Mouse (Mus musculus) limb, embryonic 13.5 days (tissue): ENCODE measurements around the gene Gm3448. TPM values are rescaled to one million over a fixed set of nuclear protein-coding genes. Genes with fewer than 3 reads are reported as not detected.
"Not testable (repeated sequence)": the region's sequence is repeated elsewhere in the genome, so short reads cannot be mapped to it uniquely, and the experiment has no call there.

ENCODE experiments used
- ATAC-seq: fragments of 200-750 bp; cut with Nextera tagmentation; 2 replicates; pipeline ENCODE4 v1.8.0; 2017; ENCODE audit warnings: low read depth, moderate number of reproducible peaks, moderate TSS enrichment; ENCODE audit not compliant: low FRiP score
- H3K27ac ChIP-seq: fragments of 300-500 bp; sonication (generic); 2 replicates; pipeline ENCODE4 v1.5.1; 2015; ENCODE audit warnings: inconsistent platforms, mild to moderate bottlenecking, moderate library complexity
- H3K27me3 ChIP-seq: fragments of 300-500 bp; sonication (generic); 2 replicates; pipeline ENCODE4 v1.6.1; 2015; ENCODE audit warnings: mild to moderate bottlenecking, inconsistent platforms
- H3K36me3 ChIP-seq: fragments of 300-500 bp; sonication (generic); 2 replicates; pipeline ENCODE4 v1.6.1; 2015; ENCODE audit warnings: inconsistent platforms, mild to moderate bottlenecking, moderate library complexity
- H3K4me1 ChIP-seq: fragments of 300-500 bp; sonication (generic); 2 replicates; pipeline ENCODE4 v1.6.1; 2015; ENCODE audit warnings: inconsistent platforms
- H3K4me2 ChIP-seq: fragments of 300-500 bp; sonication (generic); replicated peaks from 2 replicates; pipeline ENCODE4 v1.6.1; 2015; ENCODE audit warnings: inconsistent platforms, mild to moderate bottlenecking, moderate library complexity
- H3K4me3 ChIP-seq: fragments of 300-500 bp; sonication (generic); 2 replicates; pipeline ENCODE4 v1.5.1; 2015; ENCODE audit warnings: moderate library complexity, mild to moderate bottlenecking, inconsistent platforms
- H3K9ac ChIP-seq: fragments of 300-500 bp; sonication (generic); 2 replicates; pipeline ENCODE4 v1.6.1; 2015; ENCODE audit warnings: mild to moderate bottlenecking, inconsistent platforms
- H3K9me3 ChIP-seq: fragments of 300-500 bp; sonication (generic); 2 replicates; pipeline ENCODE4 v1.6.1; 2016; ENCODE audit warnings: inconsistent platforms
- WGBS: fragments of 180-500 bp; shearing (Covaris S2); methylation state at CpG from one replicate; pipeline ENCODE4 v1.1.7; 2015; 5-methylcytosine and 5-hydroxymethylcytosine counted together
- polyA plus RNA-seq: library from polyadenylated mRNA; unstranded; fragments of >200 nt; fragmentation: Nextera tagmentation; extraction: Ambion mirVana; gene quantifications from 2 replicates; pipeline ENCODE4 v1.2.1, GENCODE M21; 2015

Gene Gm3448
- polyA plus RNA-seq = 3.3 and 3.8 TPM in 2 replicates

DNA sequence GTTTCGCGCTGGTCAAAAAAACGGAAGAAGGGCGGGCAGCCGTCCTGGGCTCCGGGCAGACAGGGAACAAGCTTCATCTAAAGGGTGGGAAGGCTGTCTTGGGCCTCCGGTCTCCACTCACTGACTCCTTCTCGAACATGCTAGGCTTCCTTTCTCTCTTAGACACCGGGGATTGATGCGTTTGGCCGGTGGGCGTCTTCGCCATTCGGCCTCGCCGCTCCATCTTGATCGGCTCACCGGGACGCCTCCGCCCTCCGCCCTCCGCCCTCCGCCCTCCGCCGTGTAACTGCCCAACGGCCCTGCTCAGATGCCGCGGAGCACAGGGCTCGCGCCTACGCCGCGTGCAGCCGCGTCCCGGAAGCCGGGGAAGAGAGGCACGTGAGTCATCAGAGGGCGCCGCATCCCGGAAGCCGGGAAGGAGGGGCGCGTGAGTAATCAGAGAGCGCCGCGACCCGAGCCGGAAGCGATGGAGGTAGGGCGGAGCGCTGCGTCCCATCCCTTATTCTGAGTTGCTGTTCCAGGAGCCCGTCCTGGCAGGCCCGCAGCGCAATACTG is at the start of gene Gm3448, which contains the start of the genes Ermard and Tcte3:
Gm3448 (minus strand) TSS at position 363 of the 555 bp plus-strand sequence.
Ermard (plus strand) TSS at position 34 of the 555 bp plus-strand sequence.
Tcte3 (minus strand) TSS at position 314 of the 555 bp plus-strand sequence.
- H3K9ac ChIP-seq, H3K4me2 ChIP-seq, H3K36me3 ChIP-seq, H3K4me3 ChIP-seq, H3K27ac ChIP-seq, H3K4me1 ChIP-seq, H3K9me3 ChIP-seq, H3K27me3 ChIP-seq: not testable (repeated sequence)
- WGBS = 0% methylated on average over 12 of the region's 56 CpGs
- ATAC-seq = peak; percentile 98

DNA sequence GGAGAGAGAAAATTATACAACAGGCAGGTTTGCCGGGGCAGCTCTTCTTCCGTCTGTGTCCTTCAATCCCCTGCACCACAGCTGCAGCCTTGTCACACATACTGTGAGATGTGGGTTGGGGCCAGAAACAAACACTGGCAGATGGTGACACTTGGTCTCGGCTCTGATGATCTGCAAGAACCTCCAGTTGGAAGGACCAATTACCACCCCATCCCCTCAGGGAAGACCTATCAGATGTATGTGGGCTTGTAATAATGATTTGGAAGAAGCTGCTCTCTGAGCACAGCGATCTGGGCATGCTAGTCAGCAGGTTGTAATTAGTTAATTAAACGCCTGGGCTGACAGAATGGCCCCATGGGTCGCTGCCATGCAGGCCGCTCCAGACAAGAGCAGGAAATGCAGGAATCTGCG is 47.3 kb upstream of the Gm3448 start:
- Histone ChIP-seq H3K36me3 (no peaks in the 10 kb centered on the region), H3K27ac (no peak overlapping the region), H3K9me3 (no peaks in the 10 kb centered on the region), H3K9ac (0 out of 2 replicates have a peak overlapping the region, but pooled peaks have one; percentile 10), H3K27me3 (no peaks in the 10 kb centered on the region), H3K4me2 (no peak overlapping the region), H3K4me1 (peaks cover 15% of the 10 kb centered on the region), H3K4me3 (no peak overlapping the region)
- ATAC-seq = no peak
- WGBS = 10% methylated on average over 8 of the region's 8 CpGs

DNA sequence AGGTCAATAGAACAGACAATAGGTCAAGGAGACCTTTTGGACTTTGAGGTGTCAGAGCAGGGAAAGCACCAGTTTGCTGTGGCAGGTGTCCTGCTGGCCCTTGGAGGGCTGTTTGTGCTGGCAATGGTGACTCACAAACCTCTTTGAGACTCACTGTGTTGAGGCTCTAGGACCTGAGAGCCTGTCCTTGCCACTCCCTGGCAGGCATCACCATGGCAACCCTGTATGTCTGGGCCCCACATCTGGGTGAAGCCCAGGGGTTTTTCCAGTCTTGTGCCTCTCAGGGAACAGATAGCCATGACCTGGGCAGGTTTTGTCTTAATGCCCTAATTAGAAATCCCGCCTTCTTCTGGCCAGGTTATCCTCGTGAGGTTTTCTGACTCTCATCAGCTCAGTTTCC is 46.8 kb upstream of the Gm3448 start:
- ATAC-seq = no peak
- no peak overlapping the region for H3K4me3 ChIP-seq
- H3K4me2 ChIP-seq = no peak overlapping the region
- no peaks in the 10 kb centered on the region for H3K36me3 ChIP-seq
- no peak overlapping the region for H3K9ac ChIP-seq
- no peak overlapping the region for H3K27ac ChIP-seq
- H3K27me3 ChIP-seq = no peaks in the 10 kb centered on the region
- no peaks in the 10 kb centered on the region for H3K9me3 ChIP-seq
- H3K4me1 ChIP-seq = peaks cover 11% of the 10 kb centered on the region
- 33% methylated on average over 2 of the region's 2 CpGs for WGBS

- no peak for ATAC-seq
- Histone ChIP-seq H3K4me3 (no peak overlapping the region), H3K27ac (no peak overlapping the region), H3K9me3 (no peaks in the 10 kb centered on the region), H3K4me2 (no peak overlapping the region), H3K9ac (no peak overlapping the region), H3K27me3 (no peaks in the 10 kb centered on the region), H3K4me1 (peaks cover 11% of the 10 kb centered on the region), H3K36me3 (no peaks in the 10 kb centered on the region)
- 69% methylated on average over 2 of the region's 2 CpGs for WGBS
These were observed 43.7 kb upstream of the Gm3448 start for GRCm38 (mm10) chr17:15085006-15085405.

DNA sequence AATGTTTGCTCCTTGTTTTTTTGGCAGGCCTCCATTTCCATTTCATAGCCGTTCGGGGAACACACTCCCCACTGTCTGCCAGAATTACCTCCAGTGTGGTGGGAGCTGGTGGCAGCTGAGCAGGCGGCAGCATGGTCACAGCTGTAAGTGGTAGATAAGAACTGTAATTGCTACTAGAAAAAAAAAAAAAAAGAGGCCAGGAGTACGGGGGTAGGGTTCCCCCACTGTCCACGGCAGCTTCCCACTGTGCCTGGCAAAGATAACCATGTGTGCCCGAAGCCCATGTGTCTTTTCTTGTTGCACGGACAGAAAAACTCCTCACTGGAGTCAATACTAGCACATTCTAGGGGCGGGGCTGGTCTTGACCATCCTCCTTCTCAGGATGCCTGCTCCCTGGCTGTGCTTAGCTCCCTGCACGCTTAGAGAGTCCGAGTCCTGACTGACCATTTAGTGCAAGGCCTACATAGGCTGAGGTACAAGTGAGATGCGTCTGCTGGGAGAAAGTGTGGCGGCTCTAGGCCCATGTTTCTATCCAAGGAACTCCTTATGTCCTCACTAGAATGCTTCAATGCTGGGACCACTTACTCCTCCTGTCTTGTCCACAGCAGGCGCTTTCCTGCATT is 43.0 kb upstream of the Gm3448 start:
- Histone ChIP-seq H3K36me3 (no peaks in the 10 kb centered on the region), H3K9ac (no peak overlapping the region), H3K27me3 (no peaks in the 10 kb centered on the region), H3K4me1 (peaks cover 11% of the 10 kb centered on the region), H3K4me3 (no peak overlapping the region), H3K4me2 (no peak overlapping the region), H3K9me3 (no peaks in the 10 kb centered on the region), H3K27ac (no peak overlapping the region)
- 66% methylated on average over 13 of the region's 13 CpGs for WGBS
- peak; percentile 49; the same call in 1 of the 2 replicates for ATAC-seq

DNA sequence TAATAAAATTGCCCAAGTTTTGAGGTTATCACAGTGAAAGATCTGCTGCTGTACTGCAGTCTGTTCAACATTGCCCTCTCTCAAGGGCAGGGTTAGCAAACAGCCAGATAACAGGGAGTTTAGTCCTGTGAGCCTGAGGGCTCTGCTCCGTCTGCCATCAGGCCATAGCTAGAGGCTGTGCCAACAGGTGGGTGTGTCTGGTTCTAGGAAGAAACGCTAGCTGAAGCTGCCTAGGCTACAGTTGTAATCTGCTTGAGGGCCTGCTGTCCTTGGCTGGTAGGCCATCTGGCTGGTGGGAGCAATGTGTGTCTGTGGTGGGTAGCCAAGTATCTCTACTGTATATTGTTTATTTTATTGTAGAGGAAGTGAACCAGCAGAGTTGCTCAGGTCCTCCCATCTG is 36.2 kb upstream of the Gm3448 start:
- WGBS = 48% methylated on average over 2 of the region's 2 CpGs
- ATAC-seq = no peak

DNA sequence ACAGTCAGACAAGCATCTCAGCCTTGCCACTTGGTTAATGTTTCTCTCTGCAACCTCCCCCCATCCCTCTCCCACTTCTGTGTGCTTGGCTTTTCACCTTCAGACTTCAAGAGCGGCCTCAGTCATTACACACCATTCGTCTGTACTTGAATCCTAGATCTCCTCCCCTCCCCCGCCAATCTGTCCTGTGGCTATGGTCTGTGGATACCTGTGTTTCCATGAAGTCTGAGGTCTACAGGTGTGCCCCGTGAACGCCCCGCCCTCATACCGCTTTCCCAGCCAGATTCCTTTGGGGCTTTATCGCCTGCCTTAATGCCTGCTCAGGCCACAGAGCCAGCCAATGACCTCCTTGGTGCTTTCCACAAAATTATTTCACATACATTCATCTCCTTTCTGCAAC is 33.7 kb upstream of the Gm3448 start:
- H3K36me3 ChIP-seq = no peaks in the 10 kb centered on the region
- no peak overlapping the region for H3K4me3 ChIP-seq
- no peaks in the 10 kb centered on the region for H3K4me1 ChIP-seq
- H3K9me3 ChIP-seq = no peaks in the 10 kb centered on the region
- no peaks in the 10 kb centered on the region for H3K27me3 ChIP-seq
- no peak overlapping the region for H3K9ac ChIP-seq
- no peak overlapping the region for H3K27ac ChIP-seq
- H3K4me2 ChIP-seq = no peak overlapping the region
- no peak for ATAC-seq
- WGBS = 79% methylated on average over 8 of the region's 8 CpGs

More for the DNA sequence above, 36.2 kb upstream of the Gm3448 start:
- H3K9ac ChIP-seq = no peak overlapping the region
- H3K27ac ChIP-seq = no peak overlapping the region
- H3K4me2 ChIP-seq = no peak overlapping the region
- H3K4me1 ChIP-seq = no peaks in the 10 kb centered on the region
- no peak overlapping the region for H3K4me3 ChIP-seq
- no peaks in the 10 kb centered on the region for H3K9me3 ChIP-seq
- H3K27me3 ChIP-seq = no peaks in the 10 kb centered on the region
- no peaks in the 10 kb centered on the region for H3K36me3 ChIP-seq

GRCm38 (mm10) chr17:15072211-15072610 is 30.9 kb upstream of the Gm3448 start:
- Histone ChIP-seq H3K4me1 (no peaks in the 10 kb centered on the region), H3K4me2 (no peak overlapping the region), H3K9me3 (no peaks in the 10 kb centered on the region), H3K27ac (no peak overlapping the region), H3K27me3 (no peaks in the 10 kb centered on the region), H3K4me3 (no peak overlapping the region), H3K36me3 (no peaks in the 10 kb centered on the region), H3K9ac (no peak overlapping the region)
- no peak for ATAC-seq
- WGBS = 77% methylated on average over 2 of the region's 2 CpGs

DNA sequence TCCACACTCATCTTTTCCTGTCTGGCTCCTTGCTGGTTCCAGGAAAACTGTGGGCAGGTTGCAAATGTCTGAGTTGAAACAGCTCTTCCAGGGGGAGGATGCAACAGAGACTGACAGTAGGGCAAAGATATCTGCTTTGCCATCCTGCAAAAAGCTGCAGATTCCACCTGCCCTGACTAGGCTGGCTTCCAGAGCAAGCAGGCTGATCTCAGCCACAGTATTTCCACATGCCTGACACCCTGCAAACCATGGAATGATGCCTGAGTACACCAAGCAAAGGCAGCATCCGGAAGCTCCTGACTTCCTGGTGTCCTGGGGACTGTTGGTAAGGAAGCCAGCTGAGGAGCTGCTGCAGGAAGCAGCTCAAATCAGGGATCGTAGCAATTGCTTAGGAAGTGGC is 27.8 kb upstream of the Gm3448 start:
- H3K27me3 ChIP-seq = no peaks in the 10 kb centered on the region
- H3K27ac ChIP-seq = no peak overlapping the region
- no peak overlapping the region for H3K4me2 ChIP-seq
- no peaks in the 10 kb centered on the region for H3K9me3 ChIP-seq
- H3K36me3 ChIP-seq = no peaks in the 10 kb centered on the region
- peaks cover 8% of the 10 kb centered on the region for H3K4me1 ChIP-seq
- no peak for ATAC-seq
- 43% methylated on average over 2 of the region's 2 CpGs for WGBS
- no peak overlapping the region for H3K9ac ChIP-seq
- H3K4me3 ChIP-seq = no peak overlapping the region

DNA sequence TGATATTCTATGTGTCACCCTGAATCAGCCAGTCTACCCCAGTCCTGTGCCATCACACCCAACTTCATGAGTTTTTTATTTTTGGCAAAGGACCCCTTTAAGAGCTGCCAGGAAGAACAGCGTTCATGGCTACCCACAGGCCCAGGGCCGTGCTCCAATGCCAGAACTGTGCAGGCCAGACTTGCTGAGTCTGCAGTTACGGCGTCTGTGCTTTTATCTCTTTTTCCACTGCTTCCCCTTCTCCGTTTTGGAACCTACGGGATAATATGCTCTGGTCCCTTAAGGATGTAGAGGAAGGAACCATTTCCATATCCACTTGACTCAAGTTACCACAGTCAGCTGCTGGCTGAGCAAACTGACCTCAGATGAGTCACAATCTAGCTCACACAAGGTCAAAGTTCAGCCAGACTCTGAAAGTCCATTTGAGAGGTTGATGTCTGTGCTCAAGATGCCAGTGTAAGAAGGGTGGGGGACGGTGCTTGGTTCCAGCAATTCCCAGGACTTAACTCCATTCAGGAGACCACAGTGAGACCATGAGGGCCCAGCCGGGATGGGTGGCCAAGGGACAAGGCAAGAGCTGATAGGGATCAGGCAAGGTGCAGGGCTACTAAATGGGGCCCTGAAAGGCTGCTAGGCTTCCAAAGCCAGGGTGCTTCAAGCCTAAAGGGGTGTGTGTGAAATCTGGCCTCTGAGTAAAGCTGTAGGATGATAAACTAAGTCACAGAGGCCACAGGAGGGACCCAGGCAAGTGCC is 26.9 kb upstream of the Gm3448 start:
- H3K4me3 ChIP-seq = no peak overlapping the region
- no peaks in the 10 kb centered on the region for H3K27me3 ChIP-seq
- H3K9ac ChIP-seq = no peak overlapping the region
- peaks cover 8% of the 10 kb centered on the region for H3K4me1 ChIP-seq
- no peak overlapping the region for H3K27ac ChIP-seq
- peaks cover 5% of the 10 kb centered on the region; the same call in 1 of the 2 replicates for H3K36me3 ChIP-seq
- H3K9me3 ChIP-seq = no peaks in the 10 kb centered on the region
- no peak overlapping the region for H3K4me2 ChIP-seq
- no peak for ATAC-seq
- WGBS = 55% methylated on average over 8 of the region's 8 CpGs

GRCm38 (mm10) chr17:15066911-15067310 is 25.6 kb upstream of the Gm3448 start:
- no peak for ATAC-seq
- H3K9ac ChIP-seq = no peak overlapping the region
- H3K4me1 ChIP-seq = peaks cover 8% of the 10 kb centered on the region
- H3K9me3 ChIP-seq = no peaks in the 10 kb centered on the region
- peaks cover 16% of the 10 kb centered on the region for H3K36me3 ChIP-seq
- H3K4me2 ChIP-seq = no peak overlapping the region
- no peak overlapping the region for H3K4me3 ChIP-seq
- no peaks in the 10 kb centered on the region for H3K27me3 ChIP-seq
- H3K27ac ChIP-seq = no peak overlapping the region
- 50% methylated on average over 1 of the region's 1 CpGs for WGBS

- H3K4me2 ChIP-seq = peak overlapping the region; percentile 50
- peaks cover 25% of the 10 kb centered on the region for H3K36me3 ChIP-seq
- peak; percentile 73 for ATAC-seq
- H3K27me3 ChIP-seq = no peaks in the 10 kb centered on the region
- peak overlapping the region; percentile 48; the same call in 1 of the 2 replicates for H3K9ac ChIP-seq
- no peak overlapping the region for H3K4me3 ChIP-seq
- H3K27ac ChIP-seq = no peak overlapping the region
- H3K9me3 ChIP-seq = no peaks in the 10 kb centered on the region
- WGBS = 19% methylated on average over 6 of the region's 6 CpGs
- H3K4me1 ChIP-seq = peaks cover 8% of the 10 kb centered on the region
These were observed 24.7 kb upstream of the Gm3448 start for GRCm38 (mm10) chr17:15066066-15066465.
